Mouse (Mus musculus): Measurements from ENCODE around the gene Nck2.

DNA sequence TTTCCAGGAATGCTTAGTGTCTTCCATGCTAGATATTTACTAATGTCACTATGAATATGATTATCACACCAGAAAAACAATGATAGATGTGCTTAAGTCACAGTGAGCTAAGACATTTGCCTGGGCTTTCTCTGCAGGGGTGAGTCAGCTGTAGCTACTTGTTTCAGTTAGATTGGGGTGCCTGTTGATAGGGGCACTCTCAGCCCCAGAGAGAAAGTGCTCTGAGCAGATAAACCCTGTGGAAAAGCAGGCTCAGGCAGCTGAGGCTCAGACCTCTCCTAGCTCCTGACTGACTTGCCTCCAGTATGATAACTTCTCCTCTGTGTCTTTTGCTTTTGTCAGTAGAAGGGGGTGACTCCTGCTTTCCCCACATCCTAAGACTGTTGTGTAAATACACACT lies 30.2 kb upstream of the Nck2 start:
- TF ChIP-seq CTCF (IDR thresholded peaks at IDR 0.05; ENCODE audit: borderline replicate concordance, control insufficient read depth, extremely low read depth, insufficient read depth, low read length, poor library complexity) = no peak
- no peak for TF ChIP-seq POLR2A (IDR thresholded peaks at IDR 0.05; ENCODE audit: control insufficient read depth, extremely low read depth, insufficient read depth, low read length, poor library complexity)
